Mouse (Mus musculus) gonadal fat pad, adult 2 months (tissue): ENCODE results near the gene Plxdc1. TPM values are rescaled to one million over a fixed set of nuclear protein-coding genes. Genes with fewer than 3 reads are reported as not detected.
"Not testable (repeated sequence)": the region's sequence is repeated elsewhere in the genome, so short reads cannot be mapped to it uniquely, and the experiment has no call there.

ENCODE experiments used
- DNase-seq: peaks from one replicate; pipeline ENCODE4 v3.0.0-alpha.2; 2012; ENCODE audit warnings: low read depth
- polyA plus RNA-seq: library from polyadenylated mRNA; depleted of rRNA; stranded (reverse); fragments of >200 nt; gene quantifications from 2 replicates; pipeline ENCODE4 v1.2.3, GENCODE M21; 2012

Plxdc1 gene
- polyA plus RNA-seq, 1 experiment = 5.6 TPM

GRCm38 (mm10) chr11:97955915-97956314 lies 30.3 kb downstream of the Plxdc1 start:
- no peak for DNase-seq

GRCm38 (mm10) chr11:97955146-97955902 lies 30.9 kb downstream of the Plxdc1 start:
- no peak for DNase-seq

GRCm38 (mm10) chr11:97954469-97955141 lies 31.6 kb downstream of the Plxdc1 start:
- no peak for DNase-seq

GRCm38 (mm10) chr11:97953939-97954275 lies 32.3 kb downstream of the Plxdc1 start:
- DNase-seq = no peak

GRCm38 (mm10) chr11:97953179-97953938 lies 32.9 kb downstream of the Plxdc1 start:
- DNase-seq = no peak

GRCm38 (mm10) chr11:97952367-97953006 lies 33.8 kb downstream of the Plxdc1 start:
- DNase-seq = no peak

- DNase-seq = no peak
These were observed 36.4 kb downstream of the Plxdc1 start for GRCm38 (mm10) chr11:97949703-97950475.

GRCm38 (mm10) chr11:97947426-97947825 lies 38.8 kb downstream of the Plxdc1 start:
- DNase-seq = no peak

- not testable (repeated sequence) for DNase-seq
These were observed 40.4 kb downstream of the Plxdc1 start for GRCm38 (mm10) chr11:97945738-97946289.

GRCm38 (mm10) chr11:97945031-97945430 lies 41.2 kb downstream of the Plxdc1 start:
- no peak for DNase-seq

GRCm38 (mm10) chr11:97943256-97943655 lies 43.0 kb downstream of the Plxdc1 start:
- DNase-seq = no peak

- DNase-seq = no peak
These were observed 43.7 kb downstream of the Plxdc1 start for GRCm38 (mm10) chr11:97942420-97943111.

GRCm38 (mm10) chr11:97937469-97938105 lies 48.7 kb downstream of the Plxdc1 start:
- DNase-seq = no peak

- DNase-seq = no peak
These were observed 49.5 kb downstream of the Plxdc1 start for GRCm38 (mm10) chr11:97936758-97937157.

GRCm38 (mm10) chr11:97935913-97936575 lies 50.2 kb downstream of the Plxdc1 start:
- no peak for DNase-seq

GRCm38 (mm10) chr11:97933553-97933952 lies 52.7 kb downstream of the Plxdc1 start:
- no peak for DNase-seq

- DNase-seq = no peak
These were observed 57.3 kb downstream of the Plxdc1 start for GRCm38 (mm10) chr11:97928905-97929304.

- no peak for DNase-seq
These were observed 62.0 kb downstream of the Plxdc1 start for GRCm38 (mm10) chr11:97924217-97924616.

- no peak for DNase-seq
These were observed 62.6 kb downstream of the Plxdc1 start for GRCm38 (mm10) chr11:97923639-97924038.
